13 mouse cellular contexts compared by ENCODE assay signal in genomic region chr7:133047287-133047686, GRCm38 (mm10).
DNase-seq lines count a peak whose midpoint lies in the region; ATAC-seq and TF ChIP-seq lines count a peak whose summit lies in the region.
"Had no signal": no experiment of that assay in that cellular context is flagged by ENCODE, and none has a peak within 500 bp of the region (broad histone marks: within the 10 kb centered on the region; RNA-seq: fewer than 3 reads in every experiment).

No protein-coding gene starts in this region.

- H3K4me2 ChIP-seq in heart, embryonic 11.5 days = no peak overlapping the region
- no peak overlapping the region for H3K4me2 ChIP-seq in forebrain, embryonic 15.5 days (replicated peaks)
- H3K4me2 ChIP-seq in midbrain, embryonic 15.5 days = no peak overlapping the region
- H3K4me2 ChIP-seq: limb, embryonic 12.5 days had no signal

- H3K4me1 ChIP-seq in G1E (ENCODE audit: insufficient read depth, low read depth, low read length) = peaks cover 18% of the 10 kb centered on the region
- H3K4me1 ChIP-seq in heart, embryonic 11.5 days (ENCODE audit: control insufficient read depth, insufficient read depth, low read length) = peaks cover 25% of the 10 kb centered on the region
- no peaks in the 10 kb centered on the region for H3K4me1 ChIP-seq in forebrain, embryonic 15.5 days
- no peaks in the 10 kb centered on the region for H3K4me1 ChIP-seq in midbrain, embryonic 15.5 days

- H3K27ac ChIP-seq in heart, embryonic 11.5 days (ENCODE audit: low read depth, low read length) = 0 out of 2 replicates have a peak overlapping the region, but pooled peaks have one; percentile 10
- H3K27ac ChIP-seq in forebrain, embryonic 15.5 days (replicated peaks) = no peak overlapping the region
- H3K27ac ChIP-seq in midbrain, embryonic 15.5 days = no peak overlapping the region
- H3K27ac ChIP-seq: hindbrain, postnatal 0 days; limb, embryonic 12.5 days had no signal

- no peak overlapping the region for H3K4me3 ChIP-seq in G1E (ENCODE audit: low read depth, low read length)
- no peak overlapping the region for H3K4me3 ChIP-seq in heart, embryonic 11.5 days (ENCODE audit: low read depth, low read length)
- H3K4me3 ChIP-seq in forebrain, embryonic 15.5 days = no peak overlapping the region
- no peak overlapping the region for H3K4me3 ChIP-seq in midbrain, embryonic 15.5 days
- H3K4me3 ChIP-seq: limb, embryonic 12.5 days had no signal

- intact Hi-C loops in gastrocnemius, postnatal 14 days (cut with DNase I; ENCODE audit: low total_unique reads) = no loop called here

- WGBS in heart, embryonic 11.5 days (ENCODE audit: insufficient replicate concordance) = 67% methylated on average over 4 of the region's 4 CpGs
- 94% methylated on average over 4 of the region's 4 CpGs for WGBS in forebrain, embryonic 15.5 days
- WGBS in midbrain, embryonic 15.5 days = 88% methylated on average over 4 of the region's 4 CpGs

- H3K36me3 ChIP-seq in G1E (replicated peaks) = peaks cover 86% of the 10 kb centered on the region
- H3K36me3 ChIP-seq in heart, embryonic 11.5 days (ENCODE audit: control insufficient read depth, insufficient read depth, low read length) = no peaks in the 10 kb centered on the region
- H3K36me3 ChIP-seq in forebrain, embryonic 15.5 days = no peaks in the 10 kb centered on the region
- no peaks in the 10 kb centered on the region for H3K36me3 ChIP-seq in midbrain, embryonic 15.5 days (replicated peaks)

- no peak for TF ChIP-seq CTCF in G1E (IDR thresholded peaks at IDR 0.05; ENCODE audit: low read depth, low read length)

- peak; percentile 58 for ATAC-seq in G1E (ENCODE audit: extremely low read depth, insufficient number of reproducible peaks, low FRiP score, poor library complexity, severe bottlenecking)
- no peak for ATAC-seq in heart, embryonic 11.5 days (replicated peaks; ENCODE audit: insufficient number of reproducible peaks, low FRiP score, low TSS enrichment)
- ATAC-seq in forebrain, embryonic 15.5 days (replicated peaks) = no peak
- no peak for ATAC-seq in midbrain, embryonic 15.5 days (replicated peaks)
- ATAC-seq: hindbrain, postnatal 0 days; midbrain, embryonic 16.5 days had no signal

- H3K9ac ChIP-seq in heart, embryonic 11.5 days (ENCODE audit: low read depth, low read length) = no peak overlapping the region
- no peak overlapping the region for H3K9ac ChIP-seq in forebrain, embryonic 15.5 days (replicated peaks)
- no peak overlapping the region for H3K9ac ChIP-seq in midbrain, embryonic 15.5 days
- H3K9ac ChIP-seq: limb, embryonic 12.5 days had no signal

- no peaks in the 10 kb centered on the region for H3K9me3 ChIP-seq in G1E (replicated peaks)
- H3K9me3 ChIP-seq in heart, embryonic 11.5 days (replicated peaks; ENCODE audit: control insufficient read depth, low read length) = no peaks in the 10 kb centered on the region
- H3K9me3 ChIP-seq in forebrain, embryonic 15.5 days = no peaks in the 10 kb centered on the region
- H3K9me3 ChIP-seq in midbrain, embryonic 15.5 days = no peaks in the 10 kb centered on the region
- H3K9me3 ChIP-seq: limb, embryonic 12.5 days had no signal

- DNase-seq in gastrocnemius, postnatal 14 days = peak; percentile 65
- no peak for DNase-seq in gastrocnemius, postnatal 10 days
- no peak for DNase-seq in G1E (ENCODE audit: low spot score)
- peak; percentile 78 for DNase-seq in lung, postnatal 10 days
- no peak for DNase-seq in spleen, postnatal 14 days (ENCODE audit: low spot score in 2 of 2)
- DNase-seq: cerebellum, adult 11-12 months; right cerebral cortex, postnatal 14 days had no signal

- H3K27me3 ChIP-seq in G1E (ENCODE audit: insufficient read depth, low read length) = no peaks in the 10 kb centered on the region
- no peaks in the 10 kb centered on the region for H3K27me3 ChIP-seq in heart, embryonic 11.5 days (ENCODE audit: control insufficient read depth, insufficient read depth, low read length)
- no peaks in the 10 kb centered on the region for H3K27me3 ChIP-seq in forebrain, embryonic 15.5 days
- H3K27me3 ChIP-seq in midbrain, embryonic 15.5 days (replicated peaks) = no peaks in the 10 kb centered on the region
- H3K27me3 ChIP-seq: limb, embryonic 12.5 days had no signal

Comparison
In these comparisons a context has a peak if more than half of its experiments do, and no peak if none do; other contexts are left out.
1. DNase-seq: peak in gastrocnemius, postnatal 14 days (single experiment) and lung, postnatal 10 days (single experiment); none in gastrocnemius, postnatal 10 days (single experiment), G1E (single experiment) and spleen, postnatal 14 days (0 of 2).